Mouse (Mus musculus): ENCODE measurements at regions not wholly inside any gene's neighbourhood (a gene's known extent, or its start where the extent isn't known, plus 50 kb on each side); places are given as distances from the start of the nearest gene placed in this dataset.
"Not testable (repeated sequence)": the region's sequence is repeated elsewhere in the genome, so short reads cannot be mapped to it uniquely, and the experiment has no call there.

- H3K27me3 ChIP-seq (ENCODE audit: control insufficient read depth, insufficient read depth, low read depth, low read length) = peaks cover 7% of the 10 kb centered on the region; the same call in 1 of the 2 replicates
- no peak overlapping the region for H3K4me2 ChIP-seq (ENCODE audit: low read depth, low read length)
- no peaks in the 10 kb centered on the region for H3K4me1 ChIP-seq (replicated peaks; ENCODE audit: control insufficient read depth, insufficient read depth, low read length)
- 16% methylated on average over 12 of the region's 12 CpGs for WGBS
- H3K4me3 ChIP-seq (ENCODE audit: low read length) = no peak overlapping the region
- no peaks in the 10 kb centered on the region for H3K36me3 ChIP-seq (ENCODE audit: control insufficient read depth, insufficient read depth, low read length)
- no peak overlapping the region for H3K9ac ChIP-seq (ENCODE audit: low read length)
- H3K9me3 ChIP-seq (ENCODE audit: control insufficient read depth, low read length) = no peaks in the 10 kb centered on the region
- H3K27ac ChIP-seq (ENCODE audit: low read length) = no peak overlapping the region
- peak; percentile 68 for ATAC-seq (ENCODE audit: low read depth)
Measured at GRCm38 (mm10) chr2:147307488-147308386, 54.0 kb upstream of the Pax1 start.

- Histone ChIP-seq H3K4me3 (ENCODE audit: low read length) (no peak overlapping the region), H3K27me3 (ENCODE audit: control insufficient read depth, insufficient read depth, low read depth, low read length) (peaks cover 7% of the 10 kb centered on the region; the same call in 1 of the 2 replicates), H3K36me3 (ENCODE audit: control insufficient read depth, insufficient read depth, low read length) (no peaks in the 10 kb centered on the region), H3K4me2 (ENCODE audit: low read depth, low read length) (no peak overlapping the region), H3K9me3 (ENCODE audit: control insufficient read depth, low read length) (no peaks in the 10 kb centered on the region), H3K9ac (ENCODE audit: low read length) (no peak overlapping the region), H3K27ac (ENCODE audit: low read length) (no peak overlapping the region), H3K4me1 (replicated peaks; ENCODE audit: control insufficient read depth, insufficient read depth, low read length) (no peaks in the 10 kb centered on the region)
- ATAC-seq (ENCODE audit: low read depth) = no peak
- 29% methylated on average over 6 of the region's 6 CpGs for WGBS
Measured at GRCm38 (mm10) chr2:147306728-147307127, 55.0 kb upstream of the Pax1 start.

DNA sequence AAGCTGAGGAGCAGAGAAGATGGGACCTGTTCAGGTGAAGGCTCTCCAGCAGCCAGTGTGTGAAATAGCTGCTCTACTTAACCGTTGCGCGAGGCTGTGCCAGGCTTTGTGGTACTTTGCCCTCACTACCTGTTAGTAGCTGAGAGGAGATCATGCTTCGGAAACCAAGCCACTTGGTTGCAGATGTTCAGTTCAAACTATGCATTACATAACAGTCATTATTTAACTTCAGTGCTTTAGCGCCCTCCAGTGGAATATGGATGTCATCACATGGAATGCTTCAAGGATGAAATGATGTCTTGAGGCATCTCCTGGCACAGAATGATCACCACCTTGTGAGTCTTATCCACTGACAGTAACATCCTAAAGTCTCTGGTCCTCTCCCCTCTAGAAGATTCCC is 56.5 kb upstream of the Pax1 start:
- H3K4me3 ChIP-seq (ENCODE audit: low read length) = no peak overlapping the region
- ATAC-seq (ENCODE audit: low read depth) = no peak
- H3K4me1 ChIP-seq (replicated peaks; ENCODE audit: control insufficient read depth, insufficient read depth, low read length) = no peaks in the 10 kb centered on the region
- H3K27ac ChIP-seq (ENCODE audit: low read length) = no peak overlapping the region
- no peaks in the 10 kb centered on the region for H3K36me3 ChIP-seq (ENCODE audit: control insufficient read depth, insufficient read depth, low read length)
- WGBS = 25% methylated on average over 5 of the region's 5 CpGs
- no peaks in the 10 kb centered on the region for H3K9me3 ChIP-seq (ENCODE audit: control insufficient read depth, low read length)
- peaks cover 7% of the 10 kb centered on the region; the same call in 1 of the 2 replicates for H3K27me3 ChIP-seq (ENCODE audit: control insufficient read depth, insufficient read depth, low read depth, low read length)
- no peak overlapping the region for H3K9ac ChIP-seq (ENCODE audit: low read length)
- no peak overlapping the region for H3K4me2 ChIP-seq (ENCODE audit: low read depth, low read length)

DNA sequence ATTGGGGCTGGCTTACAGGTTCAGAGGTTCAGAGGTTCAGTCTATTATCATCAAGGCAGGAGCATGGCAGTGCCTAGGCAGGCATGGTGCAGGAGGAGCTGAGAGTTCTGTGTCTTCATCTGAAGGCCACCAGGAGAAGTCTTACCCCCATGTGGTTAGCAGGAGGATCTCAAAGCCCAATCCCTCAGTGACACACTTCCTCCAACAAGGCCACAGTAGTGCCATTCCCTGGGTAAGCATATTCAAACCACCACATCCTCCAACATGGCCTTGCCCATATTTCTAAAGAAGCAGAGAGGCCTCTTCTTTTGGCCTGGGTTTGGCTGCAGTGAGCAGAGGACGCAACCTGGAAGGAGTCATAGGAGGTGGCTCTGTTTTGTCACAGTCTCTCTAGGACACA is 61.2 kb upstream of the Pax1 start:
- H3K27ac ChIP-seq (ENCODE audit: low read length) = no peak overlapping the region
- H3K4me1 ChIP-seq (replicated peaks; ENCODE audit: control insufficient read depth, insufficient read depth, low read length) = peaks cover 3% of the 10 kb centered on the region; the same call in 1 of the 2 replicates
- H3K9ac ChIP-seq (ENCODE audit: low read length) = no peak overlapping the region
- peaks cover 3% of the 10 kb centered on the region; the same call in 1 of the 2 replicates for H3K27me3 ChIP-seq (ENCODE audit: control insufficient read depth, insufficient read depth, low read depth, low read length)
- H3K9me3 ChIP-seq (ENCODE audit: control insufficient read depth, low read length) = no peaks in the 10 kb centered on the region
- no peaks in the 10 kb centered on the region for H3K36me3 ChIP-seq (ENCODE audit: control insufficient read depth, insufficient read depth, low read length)
- no peak overlapping the region for H3K4me3 ChIP-seq (ENCODE audit: low read length)
- no peak for ATAC-seq (ENCODE audit: low read depth)
- no peak overlapping the region for H3K4me2 ChIP-seq (ENCODE audit: low read depth, low read length)
- 89% methylated on average over 1 of the region's 1 CpGs for WGBS

DNA sequence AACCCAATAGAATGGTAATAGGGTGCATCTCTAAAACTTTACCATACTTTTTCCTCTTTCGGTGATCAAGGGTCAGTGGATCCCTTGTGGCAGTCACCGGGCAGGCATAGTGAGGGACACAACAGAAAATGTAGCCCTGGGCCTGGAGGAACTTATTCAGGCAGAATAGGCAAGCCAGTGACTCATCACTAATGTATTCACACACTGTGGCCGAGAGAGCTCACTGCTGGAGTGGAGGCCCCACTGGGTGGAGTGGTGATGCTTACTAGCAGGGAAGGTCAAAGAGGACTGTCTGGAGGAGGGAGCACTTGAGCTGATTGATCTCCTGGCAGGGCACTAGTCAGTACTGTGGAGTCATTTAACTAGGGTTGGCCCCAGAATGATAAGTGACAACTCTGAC is 62.4 kb upstream of the Pax1 start:
- Histone ChIP-seq H3K9ac (ENCODE audit: low read length) (no peak overlapping the region), H3K9me3 (ENCODE audit: control insufficient read depth, low read length) (no peaks in the 10 kb centered on the region), H3K4me3 (ENCODE audit: low read length) (no peak overlapping the region), H3K27me3 (ENCODE audit: control insufficient read depth, insufficient read depth, low read depth, low read length) (no peaks in the 10 kb centered on the region), H3K27ac (ENCODE audit: low read length) (no peak overlapping the region), H3K36me3 (ENCODE audit: control insufficient read depth, insufficient read depth, low read length) (no peaks in the 10 kb centered on the region), H3K4me1 (replicated peaks; ENCODE audit: control insufficient read depth, insufficient read depth, low read length) (peaks cover 3% of the 10 kb centered on the region; the same call in 1 of the 2 replicates), H3K4me2 (ENCODE audit: low read depth, low read length) (no peak overlapping the region)
- WGBS = 67% methylated on average over 3 of the region's 3 CpGs
- ATAC-seq (ENCODE audit: low read depth) = no peak

DNA sequence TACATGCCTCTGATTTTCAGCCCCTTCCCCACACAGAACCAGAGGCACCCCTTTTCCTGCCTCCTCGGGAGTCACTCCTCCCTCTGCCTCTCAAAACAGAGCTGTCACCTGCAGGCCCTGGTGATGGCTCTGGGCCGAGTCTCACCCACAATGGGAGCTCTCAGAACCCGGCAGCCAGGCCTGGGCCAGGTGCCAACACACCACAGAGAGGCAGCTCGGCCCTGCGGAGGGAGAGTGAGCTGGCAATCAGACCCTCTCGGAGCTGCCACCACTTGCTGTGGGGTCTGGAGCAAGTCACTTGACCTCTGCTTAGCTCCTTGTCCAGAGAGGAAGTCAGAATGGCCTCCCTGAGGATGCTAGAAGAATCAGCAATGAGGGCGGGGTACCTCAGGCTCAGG is 63.2 kb upstream of the Pax1 start:
- Histone ChIP-seq H3K4me1 (replicated peaks; ENCODE audit: control insufficient read depth, insufficient read depth, low read length) (peaks cover 3% of the 10 kb centered on the region; the same call in 1 of the 2 replicates), H3K27ac (ENCODE audit: low read length) (peak overlapping the region; percentile 61), H3K4me3 (ENCODE audit: low read length) (no peak overlapping the region), H3K36me3 (ENCODE audit: control insufficient read depth, insufficient read depth, low read length) (no peaks in the 10 kb centered on the region), H3K27me3 (ENCODE audit: control insufficient read depth, insufficient read depth, low read depth, low read length) (no peaks in the 10 kb centered on the region), H3K9me3 (ENCODE audit: control insufficient read depth, low read length) (no peaks in the 10 kb centered on the region), H3K4me2 (ENCODE audit: low read depth, low read length) (no peak overlapping the region), H3K9ac (ENCODE audit: low read length) (no peak overlapping the region)
- WGBS = 16% methylated on average over 7 of the region's 7 CpGs
- ATAC-seq (ENCODE audit: low read depth) = peak; percentile 94

DNA sequence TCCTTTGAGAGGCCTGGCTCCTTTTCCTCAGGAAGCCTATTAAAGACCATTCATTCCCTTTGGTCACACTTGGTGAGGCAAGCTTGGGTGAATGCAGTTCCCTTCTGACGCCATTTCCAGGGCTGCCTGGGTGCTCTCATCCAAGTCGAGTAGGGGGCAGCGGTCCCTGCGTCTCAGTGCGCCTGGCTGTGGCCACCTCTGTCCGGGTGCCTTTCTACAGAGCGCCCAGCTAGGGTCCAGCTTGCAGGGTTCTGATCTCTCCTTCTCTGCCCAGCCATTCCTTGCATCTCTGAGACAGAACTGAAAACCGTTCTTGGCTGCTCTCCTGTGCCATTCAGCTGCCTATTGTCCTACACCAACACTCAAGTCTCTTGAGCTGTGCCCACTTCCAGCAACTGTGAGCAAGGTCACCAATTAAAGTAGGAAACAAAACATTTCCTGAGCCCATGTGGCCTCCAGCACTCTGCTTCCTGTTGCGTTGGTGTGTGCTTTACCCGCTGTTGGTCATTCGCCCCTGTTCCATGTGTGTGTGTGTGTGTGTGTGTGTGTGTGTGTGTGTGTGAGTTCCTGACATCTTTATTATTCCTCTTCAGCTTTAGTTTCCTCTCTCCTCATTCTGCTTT is 63.7 kb upstream of the Pax1 start:
- Histone ChIP-seq H3K9ac (ENCODE audit: low read length) (no peak overlapping the region), H3K27me3 (ENCODE audit: control insufficient read depth, insufficient read depth, low read depth, low read length) (no peaks in the 10 kb centered on the region), H3K4me3 (ENCODE audit: low read length) (no peak overlapping the region), H3K4me1 (replicated peaks; ENCODE audit: control insufficient read depth, insufficient read depth, low read length) (peaks cover 3% of the 10 kb centered on the region; the same call in 1 of the 2 replicates), H3K27ac (ENCODE audit: low read length) (peak overlapping the region; percentile 62), H3K36me3 (ENCODE audit: control insufficient read depth, insufficient read depth, low read length) (no peaks in the 10 kb centered on the region), H3K4me2 (ENCODE audit: low read depth, low read length) (no peak overlapping the region), H3K9me3 (ENCODE audit: control insufficient read depth, low read length) (no peaks in the 10 kb centered on the region)
- WGBS = 70% methylated on average over 11 of the region's 11 CpGs
- peak; percentile 88 for ATAC-seq (ENCODE audit: low read depth)

- not testable (repeated sequence) for H3K27ac ChIP-seq (ENCODE audit: low read length); H3K9ac ChIP-seq (ENCODE audit: low read length); H3K4me2 ChIP-seq (ENCODE audit: low read depth, low read length); ATAC-seq (ENCODE audit: low read depth); H3K36me3 ChIP-seq (ENCODE audit: control insufficient read depth, insufficient read depth, low read length); H3K4me3 ChIP-seq (ENCODE audit: low read length); H3K9me3 ChIP-seq (ENCODE audit: control insufficient read depth, low read length); H3K4me1 ChIP-seq (replicated peaks; ENCODE audit: control insufficient read depth, insufficient read depth, low read length); H3K27me3 ChIP-seq (ENCODE audit: control insufficient read depth, insufficient read depth, low read depth, low read length)
- 69% methylated on average over 2 of the region's 2 CpGs for WGBS
Measured at GRCm38 (mm10) chr2:147294926-147295325, 66.8 kb upstream of the Pax1 start.

GRCm38 (mm10) chr2:147293294-147293688 is 68.4 kb upstream of the Pax1 start:
- WGBS = 69% methylated on average over 3 of the region's 3 CpGs
- Histone ChIP-seq H3K9ac (ENCODE audit: low read length) (no peak overlapping the region), H3K9me3 (ENCODE audit: control insufficient read depth, low read length) (no peaks in the 10 kb centered on the region), H3K4me1 (replicated peaks; ENCODE audit: control insufficient read depth, insufficient read depth, low read length) (no peaks in the 10 kb centered on the region), H3K36me3 (ENCODE audit: control insufficient read depth, insufficient read depth, low read length) (no peaks in the 10 kb centered on the region), H3K4me2 (ENCODE audit: low read depth, low read length) (no peak overlapping the region), H3K4me3 (ENCODE audit: low read length) (no peak overlapping the region), H3K27ac (ENCODE audit: low read length) (no peak overlapping the region), H3K27me3 (ENCODE audit: control insufficient read depth, insufficient read depth, low read depth, low read length) (no peaks in the 10 kb centered on the region)
- no peak for ATAC-seq (ENCODE audit: low read depth)

Data from lung, embryonic 16.5 days (tissue).